Mouse (Mus musculus): Measurements from ENCODE around the gene Rufy1. TPM values are rescaled to one million over a fixed set of nuclear protein-coding genes. Genes with fewer than 3 reads are reported as not detected.

The Rufy1 gene
- total RNA-seq, 2 experiments from 2014 or later = 27.1 to 27.9 TPM

DNA sequence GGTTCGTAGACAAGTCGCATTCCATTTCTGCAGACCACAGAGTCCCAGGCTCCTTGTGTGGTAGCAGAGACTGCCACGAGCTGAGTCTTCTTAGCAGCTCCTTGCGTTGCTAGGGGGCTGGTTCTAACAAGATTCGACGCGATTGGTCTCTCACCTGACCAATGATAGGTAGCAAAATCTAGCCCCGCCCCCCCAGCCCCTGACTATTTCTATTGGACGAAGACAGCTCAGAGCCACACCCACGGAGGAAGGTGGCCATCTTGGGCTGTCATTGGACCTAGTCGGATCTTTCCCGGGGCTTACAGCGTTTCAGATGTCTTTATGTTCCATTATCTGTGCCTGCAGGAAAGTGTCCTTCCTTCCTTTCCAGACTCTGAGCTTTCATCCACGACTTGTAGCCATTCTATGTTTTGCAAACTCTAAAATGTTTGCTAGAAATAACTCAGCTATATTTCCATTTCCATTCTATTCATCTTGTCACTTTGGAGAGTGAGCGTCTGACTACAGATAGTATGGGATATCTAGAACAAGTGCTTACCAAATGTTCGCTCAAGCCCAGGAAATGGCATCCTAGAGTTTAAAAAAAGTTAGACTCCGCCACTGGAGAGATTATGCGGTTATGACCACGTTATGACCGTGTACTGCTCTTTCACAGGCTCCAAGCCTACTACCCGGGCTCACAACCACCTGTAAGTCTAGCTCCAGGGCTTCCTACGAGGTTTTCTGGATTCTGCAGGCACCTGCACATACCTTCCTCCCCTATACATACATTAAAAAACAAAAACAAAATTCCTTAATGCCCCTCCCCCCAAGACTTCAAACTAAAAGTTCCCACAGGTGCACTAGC is 8.8 kb downstream of the Rufy1 start:
- DNase-seq = peak; percentile 49

DNA sequence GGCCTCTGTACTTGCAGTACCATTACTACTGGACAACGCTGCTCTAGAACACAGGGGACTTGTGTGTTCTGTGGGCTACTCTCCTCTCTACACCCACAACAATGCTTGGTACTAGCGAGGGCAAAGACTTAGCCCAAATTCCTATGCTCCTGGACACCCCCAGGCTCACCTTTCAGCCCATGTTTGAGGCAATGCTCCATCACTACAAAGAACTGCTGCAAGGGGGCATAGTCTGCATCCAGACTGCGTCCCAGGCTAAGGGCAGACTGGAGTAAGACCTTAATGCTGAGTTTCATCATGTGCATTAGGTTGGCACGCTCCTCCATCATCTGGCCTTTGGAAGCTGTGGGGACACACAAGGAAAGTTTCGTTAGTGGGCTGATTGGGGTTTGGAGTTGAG is 9.5 kb downstream of the Rufy1 start:
- DNase-seq = no peak

DNA sequence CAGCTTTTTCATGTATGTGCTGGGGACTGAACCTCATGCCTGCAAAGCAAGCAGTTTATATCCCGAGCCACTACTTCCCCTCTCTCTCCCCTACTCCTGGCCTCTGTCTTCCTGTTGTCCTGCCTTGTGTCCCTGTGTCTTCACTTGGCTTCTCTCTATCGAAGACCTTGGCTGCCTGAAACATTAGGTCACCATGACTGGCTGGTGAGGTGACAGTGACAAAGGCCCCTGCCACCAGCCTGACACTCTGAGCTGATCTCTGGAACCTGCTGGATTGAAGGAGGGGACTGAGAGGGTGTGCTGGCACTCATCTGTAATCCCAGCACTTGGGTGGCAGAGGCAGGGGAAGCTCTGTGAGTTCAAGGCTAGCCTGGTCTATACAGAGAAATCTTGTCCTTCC is 13.1 kb downstream of the Rufy1 start:
- DNase-seq = no peak

DNA sequence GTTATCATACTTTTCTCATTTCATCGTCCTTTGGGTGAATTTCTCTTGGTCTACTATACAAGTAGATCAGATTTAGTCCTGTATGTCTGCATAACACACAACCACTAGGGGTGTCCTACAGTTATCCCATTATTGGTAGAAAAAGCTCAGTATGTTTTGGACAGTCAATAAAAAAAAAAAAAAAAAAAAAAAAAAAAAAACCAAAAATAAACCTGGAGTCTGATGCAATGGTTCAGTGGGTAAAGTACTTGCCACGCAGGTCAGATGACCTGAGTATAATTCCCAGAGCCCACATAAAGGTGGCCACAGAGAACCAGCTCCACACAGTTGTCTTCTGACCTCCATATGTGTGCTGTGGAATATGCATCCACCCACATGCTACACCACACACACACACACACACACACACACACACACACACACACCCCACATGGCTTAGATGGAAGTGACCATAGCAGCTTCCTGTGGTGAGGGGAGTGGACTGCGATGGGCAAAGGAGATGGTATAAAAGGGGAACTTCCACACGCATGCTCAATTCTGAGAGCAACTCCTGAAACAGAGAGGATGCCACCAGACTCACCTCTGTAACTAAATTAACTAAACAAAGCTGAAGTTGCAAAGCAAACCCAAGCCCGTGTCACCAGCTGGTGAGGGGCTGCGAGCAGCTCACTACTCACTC is 15.2 kb downstream of the Rufy1 start:
- DNase-seq = no peak

DNA sequence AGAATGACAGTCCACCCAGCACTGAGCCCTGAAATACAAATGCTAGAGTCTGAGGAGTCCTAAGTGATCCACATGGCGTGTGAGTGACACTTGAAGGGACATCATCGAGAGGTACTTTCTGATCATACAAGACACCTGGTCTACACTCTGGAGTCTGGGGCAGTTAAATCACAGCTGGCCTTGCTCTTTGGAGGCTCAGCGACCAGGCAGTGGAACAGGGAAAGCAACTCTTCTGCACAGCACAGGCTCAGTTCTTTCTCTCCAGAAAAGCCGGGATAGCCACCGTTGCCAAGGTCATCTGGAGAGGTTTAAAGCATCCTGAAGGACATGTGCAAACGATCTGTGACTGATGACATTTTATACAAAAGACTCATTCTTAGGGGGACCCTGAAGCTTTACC is 23.7 kb downstream of the Rufy1 start:
- no peak for DNase-seq

DNA sequence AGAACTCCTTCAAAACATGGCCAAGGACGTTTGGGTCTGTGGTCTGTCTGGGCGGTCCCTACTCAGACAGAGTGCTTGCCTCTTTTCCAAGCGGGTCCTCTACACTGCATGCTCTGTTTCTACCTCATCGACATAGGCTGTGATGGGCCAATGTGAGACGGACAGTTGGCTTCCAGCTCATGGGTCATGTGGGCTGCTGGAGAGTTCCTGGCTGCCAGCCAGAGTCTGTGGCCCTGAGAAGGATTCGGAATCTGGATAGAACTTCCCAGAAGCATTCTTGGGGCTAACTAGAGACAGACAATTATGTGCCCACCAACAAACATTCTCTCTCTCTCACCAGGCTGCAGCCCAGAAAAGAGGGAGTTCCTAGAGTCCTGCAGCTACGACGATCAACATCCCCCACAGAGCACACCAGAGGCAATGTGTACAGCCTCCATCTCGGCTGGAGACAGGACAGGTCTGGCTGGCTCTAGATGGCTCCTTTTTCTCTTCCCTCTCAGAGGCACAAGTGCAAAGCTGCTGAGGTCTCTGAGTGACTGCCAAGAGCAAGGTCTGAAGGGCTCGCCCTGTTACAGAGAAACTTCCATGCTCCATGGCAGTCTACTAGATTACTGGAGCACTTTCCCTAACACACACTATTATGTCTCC is 27.4 kb downstream of the Rufy1 start:
- DNase-seq = peak; percentile 73

DNA sequence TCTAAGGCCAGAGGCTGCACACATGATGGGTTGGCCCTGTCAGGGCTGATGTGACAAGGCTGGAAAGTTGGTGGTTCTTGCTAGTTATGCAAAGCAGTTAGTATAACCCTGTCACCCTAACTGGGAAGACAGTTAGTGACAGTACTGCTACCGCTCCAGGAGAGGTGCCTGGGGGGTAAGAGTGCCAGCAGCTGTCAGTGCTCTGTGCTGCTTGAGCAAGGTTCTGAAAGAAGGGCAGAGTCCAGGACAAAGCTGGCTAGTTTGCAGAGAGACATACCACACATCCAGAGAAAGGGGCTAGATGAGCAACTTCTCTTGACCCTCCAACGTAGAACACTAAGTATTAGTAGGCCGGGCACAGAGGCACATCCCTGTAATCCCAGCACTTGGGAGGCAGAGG is 28.4 kb downstream of the Rufy1 start:
- no peak for DNase-seq

DNA sequence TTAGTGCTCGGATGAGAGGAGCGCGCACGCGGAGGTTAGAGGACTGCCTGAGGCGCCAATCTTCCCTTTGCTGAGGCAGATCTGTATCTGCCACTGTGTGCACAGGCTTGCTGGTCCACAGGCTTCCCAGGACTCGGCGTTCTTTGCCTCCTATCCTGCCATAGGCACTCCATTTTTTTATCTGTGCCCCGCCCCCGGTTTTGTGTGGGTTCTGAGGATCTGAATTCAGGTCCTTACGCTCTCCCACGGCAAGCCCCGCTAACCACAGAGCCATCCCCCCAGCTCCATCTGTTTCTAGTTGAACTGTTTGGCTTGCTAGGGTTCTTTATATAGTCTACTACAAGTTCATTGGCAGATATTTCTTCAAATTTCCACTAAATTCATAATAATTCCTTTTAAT is 32.1 kb downstream of the Rufy1 start:
- no peak for DNase-seq

DNA sequence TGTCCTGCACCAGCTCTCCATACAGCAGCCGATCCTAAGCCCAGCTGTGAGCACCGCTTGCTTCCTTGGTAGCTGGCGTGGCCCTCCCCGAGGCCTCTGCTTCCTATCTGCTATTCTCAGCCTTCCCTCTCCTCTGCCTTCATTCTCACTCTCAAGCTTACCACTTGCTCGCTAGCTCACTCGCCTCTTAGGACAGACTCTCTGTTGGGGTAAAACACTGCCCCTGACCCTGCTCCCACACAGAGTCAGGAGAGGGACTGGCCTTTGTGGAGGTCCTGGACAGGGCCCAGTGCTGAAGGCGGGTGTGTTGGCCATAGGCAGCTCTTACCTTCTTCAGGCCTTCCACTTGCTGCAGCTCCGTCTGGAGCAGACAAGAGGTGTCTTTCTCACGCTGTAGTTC is 33.6 kb downstream of the Rufy1 start:
- no peak for DNase-seq

DNA sequence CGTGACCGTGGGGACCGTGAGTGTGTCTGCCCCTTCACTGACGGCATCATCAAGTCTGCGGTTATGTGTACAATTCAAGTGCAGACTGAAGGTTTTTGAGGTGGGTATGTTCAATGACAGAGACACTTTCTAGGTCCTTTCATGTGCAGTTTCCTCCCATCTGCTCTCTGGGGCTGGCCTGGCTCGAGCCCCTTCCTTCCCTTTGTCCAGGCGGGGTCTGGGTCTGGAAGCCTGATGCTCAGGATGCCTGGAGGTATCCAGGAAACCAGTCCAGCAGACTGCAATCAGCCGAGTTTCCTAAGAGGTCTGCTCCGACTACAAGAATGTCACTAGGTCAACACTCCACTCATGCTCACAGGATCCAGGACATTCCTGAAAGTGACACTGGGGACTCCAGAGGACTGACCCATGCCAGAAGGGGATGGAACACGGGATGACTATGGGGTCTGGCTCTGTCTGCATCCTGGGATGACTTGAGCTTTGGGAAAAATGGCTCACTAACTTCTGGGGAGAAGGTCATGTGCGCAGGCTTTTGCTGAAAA is 34.1 kb downstream of the Rufy1 start:
- no peak for DNase-seq

DNA sequence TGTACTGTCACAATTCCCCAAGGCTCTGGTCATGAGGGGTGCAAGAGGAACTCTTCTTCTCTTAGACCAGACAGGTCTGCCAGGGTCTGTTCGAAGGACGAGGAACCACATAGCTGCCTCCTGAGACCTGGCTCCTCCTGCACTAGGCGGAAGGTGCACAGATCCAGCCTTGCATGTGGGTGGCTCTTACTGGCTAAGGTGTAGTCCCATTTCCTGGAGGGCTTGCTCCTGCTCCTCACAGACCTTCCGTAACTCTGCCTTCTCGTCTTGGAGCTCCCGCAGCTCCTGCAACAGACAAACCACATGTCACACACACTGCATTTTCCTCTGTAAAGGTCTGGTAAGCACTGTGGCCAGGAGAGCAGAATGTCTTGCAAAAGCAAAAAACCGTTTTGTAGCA is 36.2 kb downstream of the Rufy1 start:
- no peak for DNase-seq

DNA sequence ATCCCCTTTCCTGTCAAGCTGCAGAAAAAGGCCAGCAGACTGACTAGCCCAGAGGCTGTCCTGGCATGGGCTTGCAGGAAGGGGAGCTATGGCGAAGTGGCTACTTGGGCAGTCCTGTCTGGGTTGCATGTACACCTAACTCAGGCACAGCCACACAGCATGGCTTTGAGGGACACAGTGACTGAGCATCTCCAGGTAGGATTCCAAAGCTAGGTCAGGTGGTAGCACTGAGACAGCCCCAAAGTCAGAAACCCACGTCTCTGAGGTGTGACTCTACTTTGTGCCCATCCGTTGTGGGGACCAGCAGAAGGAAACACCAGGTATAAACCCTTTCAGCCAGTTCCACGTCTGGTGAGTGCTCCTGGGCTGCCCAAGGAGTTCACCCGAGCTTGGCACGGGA is 37.6 kb downstream of the Rufy1 start:
- no peak for DNase-seq

DNA sequence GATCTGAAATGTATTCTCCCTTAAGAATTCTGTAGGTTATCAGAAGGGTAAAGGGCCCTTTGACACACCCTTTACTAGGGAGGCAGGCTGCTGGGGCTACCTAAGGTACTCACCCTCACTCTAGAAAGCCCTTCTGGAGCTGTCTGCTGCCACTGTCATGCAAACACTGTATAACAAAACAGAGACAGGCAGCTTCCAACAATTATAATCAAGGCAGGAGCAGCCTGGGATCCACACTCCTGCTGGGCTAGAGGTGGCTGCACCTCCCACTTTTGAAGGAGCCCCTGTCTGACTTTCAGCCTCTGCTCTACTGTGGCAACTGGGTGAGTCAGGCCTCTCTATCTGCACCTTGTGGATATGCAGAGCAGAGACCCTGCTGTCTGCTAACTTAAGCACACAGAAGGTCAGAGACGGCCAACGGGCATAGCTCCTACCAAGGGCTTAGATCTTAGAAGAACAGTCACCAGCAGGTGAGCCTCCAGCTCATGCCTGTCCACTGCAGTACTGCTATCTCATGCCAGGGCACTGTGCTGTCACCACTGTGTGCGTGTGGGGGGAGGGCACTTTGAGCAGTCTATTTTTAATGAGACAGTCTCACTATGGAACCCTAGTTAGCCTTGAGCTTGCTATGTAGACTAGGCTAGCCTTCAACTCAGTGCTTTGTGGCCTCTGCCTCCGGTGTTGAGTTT is 39.5 kb downstream of the Rufy1 start:
- DNase-seq = peak; percentile 31

DNA sequence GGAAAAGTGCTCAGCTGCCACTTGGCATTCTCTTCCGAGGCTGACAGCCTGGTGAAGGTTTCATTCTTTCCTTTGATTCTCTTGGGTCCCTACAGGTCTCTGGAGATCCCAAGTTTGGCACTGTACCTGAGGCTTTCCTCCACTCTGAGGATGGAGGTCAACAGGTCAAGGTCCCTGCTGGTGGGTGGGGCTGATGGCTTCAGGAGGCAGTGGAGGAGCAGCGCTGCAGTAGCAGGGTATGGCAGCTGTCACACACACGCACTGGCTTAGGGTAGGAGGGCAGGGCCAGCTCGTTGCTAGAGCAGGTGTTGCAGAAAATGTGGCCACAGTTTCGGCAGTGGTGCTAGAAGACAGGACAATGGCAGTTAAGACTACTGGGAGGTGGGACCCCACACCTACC is 41.3 kb downstream of the Rufy1 start:
- no peak for DNase-seq

DNA sequence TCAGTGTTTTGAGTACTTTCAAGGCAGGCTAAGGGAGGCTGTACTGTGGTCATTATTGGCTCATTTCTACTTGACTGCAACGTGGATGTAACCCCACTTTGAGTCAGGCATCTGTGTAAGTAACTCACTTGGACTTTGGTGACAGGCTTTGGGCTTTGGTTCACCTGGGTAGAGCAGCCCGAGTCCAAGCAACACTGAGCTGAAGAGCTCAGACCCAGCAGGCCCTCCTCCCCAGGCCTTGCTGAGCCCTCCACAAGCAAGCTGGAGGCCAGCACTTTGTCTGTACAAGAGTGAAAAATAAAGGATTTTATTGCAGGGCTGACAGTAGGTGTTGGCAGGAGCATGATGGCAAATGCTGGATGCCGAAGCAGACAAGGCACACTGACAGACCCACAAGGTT is 41.9 kb downstream of the Rufy1 start:
- DNase-seq = no peak

DNA sequence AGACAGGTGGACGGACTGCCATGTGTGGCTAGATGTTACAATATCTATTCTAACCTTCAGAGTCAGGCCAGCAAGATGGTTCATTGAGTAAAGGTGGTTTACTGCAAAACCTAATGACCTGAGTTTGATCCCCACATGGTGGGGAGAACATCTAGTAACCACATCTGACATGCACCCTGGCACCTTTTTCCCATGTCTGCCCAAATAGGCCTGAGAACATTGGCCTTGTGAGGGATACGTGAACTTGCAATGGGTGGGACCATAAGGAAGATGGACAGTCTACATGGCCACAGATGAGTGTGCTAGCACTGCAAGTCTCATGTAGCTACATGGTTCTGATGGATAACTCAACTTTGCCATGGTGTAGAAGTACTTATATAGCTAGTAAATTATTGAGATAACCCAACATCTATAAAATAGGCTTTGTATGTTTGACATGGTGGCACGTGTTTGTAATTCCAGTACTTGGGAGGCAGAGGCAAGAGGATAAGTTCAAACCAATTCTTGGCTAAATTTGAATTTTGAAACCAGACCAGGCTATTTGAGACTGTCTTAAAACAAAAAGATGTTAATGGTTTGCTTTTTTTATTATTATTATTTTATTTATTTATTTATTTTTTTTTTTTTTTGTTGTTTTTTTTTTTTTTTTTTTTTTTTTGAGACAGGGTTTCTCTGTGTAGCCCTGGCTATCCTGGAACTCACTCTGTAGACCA is 42.6 kb downstream of the Rufy1 start:
- DNase-seq = no peak

DNA sequence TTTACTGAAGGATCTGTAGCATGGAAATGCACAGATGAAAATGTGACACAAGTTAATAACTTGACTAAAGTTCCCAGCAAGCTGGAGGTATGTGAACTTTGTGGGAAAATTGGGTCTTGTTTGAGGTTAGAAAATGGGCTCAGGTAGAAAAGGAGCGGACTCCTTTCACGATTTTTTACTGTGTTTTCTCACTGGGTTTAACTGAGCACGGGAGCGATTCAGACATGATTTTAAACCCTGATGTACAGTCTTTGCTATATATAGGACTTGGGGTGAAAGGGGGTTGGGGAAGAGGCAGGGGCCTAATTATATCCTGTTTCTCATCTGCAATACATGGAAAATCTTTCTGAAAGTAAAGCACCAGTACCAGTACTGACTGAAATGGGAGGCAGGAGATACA is 43.2 kb downstream of the Rufy1 start:
- no peak for DNase-seq

DNA sequence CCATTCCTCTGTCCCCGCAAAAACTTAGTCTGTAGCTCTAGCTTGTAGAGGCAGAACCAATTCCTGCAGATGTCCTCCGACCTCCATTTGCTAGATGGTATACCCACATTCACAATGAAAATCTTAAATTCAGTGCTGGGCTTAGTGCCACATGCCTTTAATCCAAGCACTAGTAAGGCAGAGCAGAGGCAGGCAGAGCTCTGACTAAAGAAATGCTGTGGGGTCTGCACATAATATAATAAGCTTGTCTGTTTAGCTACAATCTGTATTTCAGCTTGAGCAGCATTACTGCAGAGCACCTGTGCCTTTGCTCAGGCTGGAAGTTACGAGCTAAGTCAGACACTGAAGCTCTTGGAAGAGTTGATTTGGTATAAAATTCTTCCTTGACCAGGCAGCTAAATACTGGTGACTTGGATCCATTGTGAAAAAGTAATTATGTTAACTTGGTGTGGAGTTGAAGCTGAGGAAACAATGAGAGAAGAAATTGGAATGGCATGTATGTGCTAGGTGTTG is 43.7 kb downstream of the Rufy1 start:
- no peak for DNase-seq

DNA sequence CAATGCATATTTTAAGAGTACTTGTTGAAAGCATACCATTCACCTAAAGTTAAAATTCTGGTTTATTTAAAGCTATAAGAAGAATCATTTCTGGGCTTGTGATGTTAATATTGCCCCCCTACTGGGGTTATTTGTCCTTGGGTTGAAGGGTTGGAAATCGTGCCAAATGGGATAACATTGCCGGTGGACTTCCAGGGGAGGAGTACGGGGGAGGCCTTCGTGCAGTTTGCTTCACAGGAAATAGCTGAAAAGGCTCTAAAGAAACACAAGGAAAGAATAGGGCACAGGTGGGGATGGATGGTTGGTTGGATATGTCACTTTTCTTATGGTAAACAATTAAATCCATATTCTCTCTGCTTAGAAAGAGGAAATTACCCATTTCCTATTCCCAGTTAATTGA is 49.6 kb downstream of the Rufy1 start:
- no peak for DNase-seq

DNA sequence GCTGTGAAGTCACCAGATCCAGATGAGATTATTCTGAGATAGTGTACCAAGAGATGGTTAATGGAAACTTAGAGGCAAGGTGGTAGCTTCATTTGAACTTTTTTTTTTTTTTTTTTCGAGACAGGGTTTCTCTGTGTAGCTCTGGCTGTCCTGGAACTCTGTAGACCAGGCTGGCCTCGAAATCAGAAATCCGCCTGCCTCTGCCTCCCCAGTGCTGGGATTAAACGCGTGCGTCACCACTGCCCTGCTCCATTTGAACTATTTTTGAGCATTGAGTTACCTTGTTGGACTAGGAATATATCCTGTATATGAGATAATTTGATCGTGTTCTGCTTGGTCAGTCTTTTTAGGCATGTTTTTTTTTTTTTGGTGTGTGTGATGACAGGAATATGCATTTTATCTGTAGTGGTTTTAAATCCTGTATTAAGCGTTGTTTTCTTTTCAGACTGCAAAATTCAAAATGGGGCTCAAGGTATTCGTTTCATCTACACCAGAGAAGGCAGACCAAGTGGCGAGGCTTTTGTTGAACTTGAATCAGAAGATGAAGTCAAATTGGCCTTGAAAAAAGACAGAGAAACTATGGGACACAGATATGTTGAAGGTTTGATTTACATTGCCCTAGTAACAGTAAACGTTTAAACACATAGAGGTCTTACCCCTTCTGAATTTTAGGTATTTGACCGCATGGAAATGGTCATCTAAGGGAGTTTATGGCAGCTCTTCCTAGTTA is 51.7 kb downstream of the Rufy1 start:
- no peak for DNase-seq

Data from heart, postnatal 4 days (tissue).